Mouse (Mus musculus): ENCODE data around the gene Adamts12. TPM values are rescaled to one million over a fixed set of nuclear protein-coding genes. Genes with fewer than 3 reads are reported as not detected.
A peak's percentile ranks its signal among the peaks of the same experiment; 100 is the strongest.

The Adamts12 gene
- polyA plus RNA-seq, 1 experiment from 2014 or later = 0.88 TPM

- H3K9me3 ChIP-seq (replicated peaks; ENCODE audit: control insufficient read depth, low read length) = no peaks in the 10 kb centered on the region
- no peaks in the 10 kb centered on the region for H3K4me1 ChIP-seq (ENCODE audit: control insufficient read depth, insufficient read depth, low read length)
- H3K4me3 ChIP-seq (ENCODE audit: low read depth, low read length) = no peak overlapping the region
- H3K27me3 ChIP-seq (replicated peaks; ENCODE audit: control insufficient read depth, insufficient read depth, low read length) = no peaks in the 10 kb centered on the region
- no peaks in the 10 kb centered on the region for H3K36me3 ChIP-seq (ENCODE audit: control insufficient read depth, insufficient read depth, low read length)
- H3K4me2 ChIP-seq (ENCODE audit: low read length) = no peak overlapping the region
- WGBS = 91% methylated on average over 3 of the region's 3 CpGs
- H3K27ac ChIP-seq (ENCODE audit: low read depth, low read length) = no peak overlapping the region
- no peak overlapping the region for H3K9ac ChIP-seq (ENCODE audit: low read length)
- ATAC-seq (no peak), DNase-seq (ENCODE audit: low spot score) (no peak)
Observed at GRCm38 (mm10) chr15:11089494-11089893, 24.9 kb downstream of the Adamts12 start.

- H3K9me3 ChIP-seq (replicated peaks; ENCODE audit: control insufficient read depth, low read length) = no peaks in the 10 kb centered on the region
- ATAC-seq (no peak), DNase-seq (ENCODE audit: low spot score) (no peak)
- H3K27ac ChIP-seq (ENCODE audit: low read depth, low read length) = no peak overlapping the region
- no peak overlapping the region for H3K9ac ChIP-seq (ENCODE audit: low read length)
- no peak overlapping the region for H3K4me3 ChIP-seq (ENCODE audit: low read depth, low read length)
- no peak overlapping the region for H3K4me2 ChIP-seq (ENCODE audit: low read length)
- H3K36me3 ChIP-seq (ENCODE audit: control insufficient read depth, insufficient read depth, low read length) = no peaks in the 10 kb centered on the region
- no peaks in the 10 kb centered on the region for H3K4me1 ChIP-seq (ENCODE audit: control insufficient read depth, insufficient read depth, low read length)
- no peaks in the 10 kb centered on the region for H3K27me3 ChIP-seq (replicated peaks; ENCODE audit: control insufficient read depth, insufficient read depth, low read length)
- 83% methylated on average over 3 of the region's 3 CpGs for WGBS
Observed at GRCm38 (mm10) chr15:11095566-11095965, 31.0 kb downstream of the Adamts12 start.

GRCm38 (mm10) chr15:11097967-11098702 lies 33.5 kb downstream of the Adamts12 start:
- Histone ChIP-seq H3K36me3 (ENCODE audit: control insufficient read depth, insufficient read depth, low read length) (no peaks in the 10 kb centered on the region), H3K9ac (ENCODE audit: low read length) (no peak overlapping the region), H3K9me3 (replicated peaks; ENCODE audit: control insufficient read depth, low read length) (no peaks in the 10 kb centered on the region), H3K27ac (ENCODE audit: low read depth, low read length) (no peak overlapping the region), H3K27me3 (replicated peaks; ENCODE audit: control insufficient read depth, insufficient read depth, low read length) (no peaks in the 10 kb centered on the region), H3K4me1 (ENCODE audit: control insufficient read depth, insufficient read depth, low read length) (no peaks in the 10 kb centered on the region), H3K4me2 (ENCODE audit: low read length) (no peak overlapping the region), H3K4me3 (ENCODE audit: low read depth, low read length) (no peak overlapping the region)
- WGBS = 79% methylated on average over 4 of the region's 4 CpGs
- DNase-seq (ENCODE audit: low spot score) (no peak), ATAC-seq (no peak)

GRCm38 (mm10) chr15:11098940-11099339 lies 34.4 kb downstream of the Adamts12 start:
- Histone ChIP-seq H3K27ac (ENCODE audit: low read depth, low read length) (no peak overlapping the region), H3K9ac (ENCODE audit: low read length) (no peak overlapping the region), H3K27me3 (replicated peaks; ENCODE audit: control insufficient read depth, insufficient read depth, low read length) (no peaks in the 10 kb centered on the region), H3K4me1 (ENCODE audit: control insufficient read depth, insufficient read depth, low read length) (no peaks in the 10 kb centered on the region), H3K9me3 (replicated peaks; ENCODE audit: control insufficient read depth, low read length) (no peaks in the 10 kb centered on the region), H3K4me2 (ENCODE audit: low read length) (no peak overlapping the region), H3K36me3 (ENCODE audit: control insufficient read depth, insufficient read depth, low read length) (no peaks in the 10 kb centered on the region), H3K4me3 (ENCODE audit: low read depth, low read length) (no peak overlapping the region)
- WGBS = 72% methylated on average over 7 of the region's 7 CpGs
- no peak for ATAC-seq
- DNase-seq (ENCODE audit: low spot score) = no peak

GRCm38 (mm10) chr15:11100917-11101316 lies 36.3 kb downstream of the Adamts12 start:
- ATAC-seq (peak; percentile 20; the same call in 1 of the 2 replicates), DNase-seq (ENCODE audit: low spot score) (no peak)
- Histone ChIP-seq H3K36me3 (ENCODE audit: control insufficient read depth, insufficient read depth, low read length) (no peaks in the 10 kb centered on the region), H3K4me3 (ENCODE audit: low read depth, low read length) (no peak overlapping the region), H3K9ac (ENCODE audit: low read length) (no peak overlapping the region), H3K27me3 (replicated peaks; ENCODE audit: control insufficient read depth, insufficient read depth, low read length) (no peaks in the 10 kb centered on the region), H3K27ac (ENCODE audit: low read depth, low read length) (no peak overlapping the region), H3K4me2 (ENCODE audit: low read length) (no peak overlapping the region), H3K4me1 (ENCODE audit: control insufficient read depth, insufficient read depth, low read length) (no peaks in the 10 kb centered on the region), H3K9me3 (replicated peaks; ENCODE audit: control insufficient read depth, low read length) (no peaks in the 10 kb centered on the region)
- 81% methylated on average over 4 of the region's 4 CpGs for WGBS

- H3K4me3 ChIP-seq (ENCODE audit: low read depth, low read length) = no peak overlapping the region
- no peak overlapping the region for H3K4me2 ChIP-seq (ENCODE audit: low read length)
- ATAC-seq (no peak), DNase-seq (ENCODE audit: low spot score) (no peak)
- no peaks in the 10 kb centered on the region for H3K9me3 ChIP-seq (replicated peaks; ENCODE audit: control insufficient read depth, low read length)
- no peaks in the 10 kb centered on the region for H3K4me1 ChIP-seq (ENCODE audit: control insufficient read depth, insufficient read depth, low read length)
- WGBS = 71% methylated on average over 2 of the region's 2 CpGs
- H3K27ac ChIP-seq (ENCODE audit: low read depth, low read length) = no peak overlapping the region
- no peak overlapping the region for H3K9ac ChIP-seq (ENCODE audit: low read length)
- no peaks in the 10 kb centered on the region for H3K36me3 ChIP-seq (ENCODE audit: control insufficient read depth, insufficient read depth, low read length)
- no peaks in the 10 kb centered on the region for H3K27me3 ChIP-seq (replicated peaks; ENCODE audit: control insufficient read depth, insufficient read depth, low read length)
Observed at GRCm38 (mm10) chr15:11105101-11105500, 40.5 kb downstream of the Adamts12 start.

GRCm38 (mm10) chr15:11107376-11107775 lies 42.8 kb downstream of the Adamts12 start:
- ATAC-seq (no peak), DNase-seq (ENCODE audit: low spot score) (no peak)
- no peak overlapping the region for H3K9ac ChIP-seq (ENCODE audit: low read length)
- H3K4me1 ChIP-seq (ENCODE audit: control insufficient read depth, insufficient read depth, low read length) = no peaks in the 10 kb centered on the region
- no peak overlapping the region for H3K4me2 ChIP-seq (ENCODE audit: low read length)
- H3K36me3 ChIP-seq (ENCODE audit: control insufficient read depth, insufficient read depth, low read length) = no peaks in the 10 kb centered on the region
- no peak overlapping the region for H3K4me3 ChIP-seq (ENCODE audit: low read depth, low read length)
- no peaks in the 10 kb centered on the region for H3K27me3 ChIP-seq (replicated peaks; ENCODE audit: control insufficient read depth, insufficient read depth, low read length)
- no peaks in the 10 kb centered on the region for H3K9me3 ChIP-seq (replicated peaks; ENCODE audit: control insufficient read depth, low read length)
- WGBS = 86% methylated on average over 5 of the region's 5 CpGs
- no peak overlapping the region for H3K27ac ChIP-seq (ENCODE audit: low read depth, low read length)

GRCm38 (mm10) chr15:11114631-11115197 lies 50.1 kb downstream of the Adamts12 start:
- no peaks in the 10 kb centered on the region for H3K27me3 ChIP-seq (replicated peaks; ENCODE audit: control insufficient read depth, insufficient read depth, low read length)
- WGBS = 8% methylated on average over 8 of the region's 8 CpGs
- ATAC-seq = no peak

GRCm38 (mm10) chr15:11116303-11116702 lies 51.7 kb downstream of the Adamts12 start:
- WGBS = 74% methylated on average over 2 of the region's 2 CpGs
- DNase-seq (ENCODE audit: low spot score) = no peak
- no peak overlapping the region for H3K9ac ChIP-seq (ENCODE audit: low read length)
- H3K27me3 ChIP-seq (replicated peaks; ENCODE audit: control insufficient read depth, insufficient read depth, low read length) = no peaks in the 10 kb centered on the region
- ATAC-seq = no peak
- no peak overlapping the region for H3K4me2 ChIP-seq (ENCODE audit: low read length)
- H3K27ac ChIP-seq (ENCODE audit: low read depth, low read length) = no peak overlapping the region
- no peaks in the 10 kb centered on the region for H3K4me1 ChIP-seq (ENCODE audit: control insufficient read depth, insufficient read depth, low read length)
- no peaks in the 10 kb centered on the region for H3K36me3 ChIP-seq (ENCODE audit: control insufficient read depth, insufficient read depth, low read length)
- H3K4me3 ChIP-seq (ENCODE audit: low read depth, low read length) = no peak overlapping the region
- no peaks in the 10 kb centered on the region for H3K9me3 ChIP-seq (replicated peaks; ENCODE audit: control insufficient read depth, low read length)

More at GRCm38 (mm10) chr15:11114631-11115197, 50.1 kb downstream of the Adamts12 start:
- Histone ChIP-seq H3K4me1 (ENCODE audit: control insufficient read depth, insufficient read depth, low read length) (no peaks in the 10 kb centered on the region), H3K9ac (ENCODE audit: low read length) (no peak overlapping the region), H3K9me3 (replicated peaks; ENCODE audit: control insufficient read depth, low read length) (no peaks in the 10 kb centered on the region), H3K4me2 (ENCODE audit: low read length) (no peak overlapping the region), H3K4me3 (ENCODE audit: low read depth, low read length) (no peak overlapping the region), H3K36me3 (ENCODE audit: control insufficient read depth, insufficient read depth, low read length) (no peaks in the 10 kb centered on the region), H3K27ac (ENCODE audit: low read depth, low read length) (no peak overlapping the region)
- DNase-seq (ENCODE audit: low spot score) = no peak
